Mouse (Mus musculus) kidney, postnatal 25 days (tissue): Measurements from ENCODE around the gene Ap5m1.

ENCODE experiments used
- DNase-seq, 2 experiments: peaks; one replicate each; pipeline ENCODE4 v3.0.0; 2021; ENCODE audit warnings: mixed read lengths in 2 of 2

Ap5m1 gene

GRCm38 (mm10) chr14:49127162-49127779 is 61.4 kb downstream of the Ap5m1 start:
- no peak for DNase-seq

- no peak for DNase-seq
These were observed 62.8 kb downstream of the Ap5m1 start for GRCm38 (mm10) chr14:49128544-49129263.

- DNase-seq = no peak
These were observed 66.5 kb downstream of the Ap5m1 start for GRCm38 (mm10) chr14:49132391-49132790.

GRCm38 (mm10) chr14:49138171-49138570 is 72.3 kb downstream of the Ap5m1 start:
- DNase-seq = no peak

GRCm38 (mm10) chr14:49140756-49141155 is 74.9 kb downstream of the Ap5m1 start:
- no peak for DNase-seq
